Comparison of ENCODE assay signal across 8 mouse cellular contexts in the genomic region with DNA sequence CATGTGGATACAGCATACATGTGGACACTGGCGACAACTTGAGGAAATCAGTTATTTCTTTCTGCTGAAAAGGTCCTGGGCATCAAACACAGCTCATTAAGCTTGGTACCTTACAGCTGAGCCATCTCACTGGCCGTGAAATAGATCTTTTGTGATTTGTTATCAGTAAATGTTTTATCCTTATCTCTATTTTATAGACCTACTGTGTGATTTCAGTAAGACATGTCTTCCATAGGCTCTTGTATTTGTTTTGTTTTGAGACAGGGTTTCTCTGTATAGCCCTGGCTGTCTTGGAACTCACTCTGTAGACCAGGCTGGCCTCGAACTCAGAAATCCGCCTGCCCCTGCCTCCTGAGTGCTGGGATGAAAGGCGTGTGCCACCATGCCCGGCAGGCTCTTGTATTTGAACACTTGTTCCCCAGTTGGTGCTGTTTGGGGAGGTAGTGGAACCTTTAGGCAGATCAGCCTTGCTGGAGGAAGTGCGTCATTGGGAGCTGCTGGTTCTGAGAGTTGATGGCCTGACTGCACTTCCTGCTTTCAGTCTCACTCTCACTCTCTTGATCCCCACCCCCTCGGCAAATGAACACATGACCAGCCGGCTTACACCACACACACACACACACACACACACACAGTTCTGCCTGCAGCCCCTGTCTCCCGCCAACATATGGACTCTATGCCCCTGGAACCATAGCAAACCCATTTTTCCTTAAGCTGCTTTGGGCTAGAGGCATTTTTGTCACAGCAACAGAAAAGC. TPM values are rescaled to one million over a fixed set of nuclear protein-coding genes. Genes with fewer than 3 reads are reported as not detected.
DNase-seq lines count a peak whose midpoint lies in the region; ATAC-seq and TF ChIP-seq lines count a peak whose summit lies in the region.

No protein-coding gene starts in this region.

- no peak for TF ChIP-seq POLR2A in limb, embryonic 14.5 days (IDR thresholded peaks at IDR 0.05; ENCODE audit: borderline replicate concordance, extremely low read depth, insufficient read depth, insufficient read length)

- peak overlapping the region; percentile 47 for H3K4me2 ChIP-seq in embryonic facial prominence, embryonic 12.5 days (replicated peaks)
- H3K4me2 ChIP-seq in limb, embryonic 14.5 days (replicated peaks; ENCODE audit: low read depth, low read length, severe bottlenecking), result peak overlapping the region; percentile 52
- peak overlapping the region; percentile 59 for H3K4me2 ChIP-seq in midbrain, embryonic 14.5 days (ENCODE audit: low read length)

- ATAC-seq in embryonic facial prominence, embryonic 12.5 days (ENCODE audit: insufficient number of reproducible peaks, insufficient read depth, low FRiP score, low TSS enrichment), result 0 out of 2 replicates have a peak, but pooled peaks have one; percentile 36
- peak; percentile 92 for ATAC-seq in hematopoietic stem cell, adult 5-6 weeks (replicated peaks in 1 of 2; ENCODE audit: insufficient read depth in 1 of 2, low FRiP score in 2 of 2, low TSS enrichment in 1 of 2, low read depth in 1 of 2, poor library complexity in 2 of 2, severe bottlenecking in 2 of 2)
- peak; percentile 46; the same call in 1 of the 2 replicates for ATAC-seq in limb, embryonic 14.5 days (ENCODE audit: low FRiP score, low read depth)
- peak; percentile 76 for ATAC-seq in midbrain, embryonic 14.5 days (ENCODE audit: low FRiP score, low TSS enrichment)

- no peaks in the 10 kb centered on the region for H3K9me3 ChIP-seq in embryonic facial prominence, embryonic 12.5 days
- H3K9me3 ChIP-seq in limb, embryonic 14.5 days (ENCODE audit: control insufficient read depth, low read length), result no peaks in the 10 kb centered on the region
- no peaks in the 10 kb centered on the region for H3K9me3 ChIP-seq in midbrain, embryonic 14.5 days (ENCODE audit: control insufficient read depth, low read length)

- WGBS in embryonic facial prominence, embryonic 12.5 days, result 47% methylated on average over 10 of the region's 10 CpGs
- WGBS in limb, embryonic 14.5 days, result 45% methylated on average over 10 of the region's 10 CpGs
- WGBS in midbrain, embryonic 14.5 days, result 48% methylated on average over 10 of the region's 10 CpGs

- H3K27ac ChIP-seq in embryonic facial prominence, embryonic 12.5 days, result no peak overlapping the region
- no peak overlapping the region for H3K27ac ChIP-seq in limb, embryonic 14.5 days (replicated peaks; ENCODE audit: low read depth, low read length)
- peak overlapping the region; percentile 20; the same call in 1 of the 2 replicates for H3K27ac ChIP-seq in midbrain, embryonic 14.5 days (replicated peaks; ENCODE audit: low read depth, low read length)

- no peaks in the 10 kb centered on the region for H3K27me3 ChIP-seq in embryonic facial prominence, embryonic 12.5 days
- no peaks in the 10 kb centered on the region for H3K27me3 ChIP-seq in limb, embryonic 14.5 days (ENCODE audit: control insufficient read depth, insufficient read depth, low read length)
- no peaks in the 10 kb centered on the region for H3K27me3 ChIP-seq in midbrain, embryonic 14.5 days (ENCODE audit: control insufficient read depth, insufficient read depth, low read length)

- peak; percentile 78 for DNase-seq in layer of hippocampus, adult 9-11 months
- no peak for DNase-seq in layer of hippocampus, postnatal 25 days (ENCODE audit: extremely low spot score in 1 of 2, low spot score in 1 of 2)
- DNase-seq in limb, embryonic 14.5 days (ENCODE audit: low spot score), result peak; percentile 27
- DNase-seq in midbrain, embryonic 14.5 days, result peak; percentile 74
- peak; percentile 51 to 52 for DNase-seq in thymus, postnatal 10 days (ENCODE audit: low spot score in 2 of 2)
- DNase-seq in frontal cortex, adult 2 months (ENCODE audit: extremely low spot score in 1 of 2, low spot score in 1 of 2), result no peak

- H3K4me1 ChIP-seq in embryonic facial prominence, embryonic 12.5 days, result no peaks in the 10 kb centered on the region
- H3K4me1 ChIP-seq in limb, embryonic 14.5 days (ENCODE audit: control insufficient read depth, insufficient read depth, low read length), result 0 out of 2 replicates have a peak, but pooled peaks cover 2% of the 10 kb centered on the region
- no peaks in the 10 kb centered on the region for H3K4me1 ChIP-seq in midbrain, embryonic 14.5 days (ENCODE audit: control insufficient read depth, insufficient read depth, low read length)

- peak overlapping the region; percentile 38 for H3K4me3 ChIP-seq in embryonic facial prominence, embryonic 12.5 days
- H3K4me3 ChIP-seq in limb, embryonic 14.5 days (replicated peaks; ENCODE audit: low read length), result peak overlapping the region; percentile 32
- peak overlapping the region; percentile 39 for H3K4me3 ChIP-seq in midbrain, embryonic 14.5 days (replicated peaks; ENCODE audit: low read depth, low read length)

- H3K9ac ChIP-seq in embryonic facial prominence, embryonic 12.5 days, result no peak overlapping the region
- H3K9ac ChIP-seq in limb, embryonic 14.5 days (ENCODE audit: low read depth, low read length, severe bottlenecking), result 0 out of 2 replicates have a peak overlapping the region, but pooled peaks have one; percentile 18
- no peak overlapping the region for H3K9ac ChIP-seq in midbrain, embryonic 14.5 days (replicated peaks; ENCODE audit: low read length)

- H3K36me3 ChIP-seq in embryonic facial prominence, embryonic 12.5 days, result no peaks in the 10 kb centered on the region
- no peaks in the 10 kb centered on the region for H3K36me3 ChIP-seq in limb, embryonic 14.5 days (ENCODE audit: control insufficient read depth, insufficient read depth, low read length)
- no peaks in the 10 kb centered on the region for H3K36me3 ChIP-seq in midbrain, embryonic 14.5 days (ENCODE audit: control insufficient read depth, insufficient read depth, low read length)

RNA-seq across cellular contexts. Expression of a gene that starts 12.5 kb away (rescaled TPM):
- 100 to 1,000 TPM; 227 to 260 TPM for total RNA-seq in layer of hippocampus, postnatal 25 days (2021)
- 660 and 665 TPM in 2 replicates for polyA plus RNA-seq in embryonic facial prominence, embryonic 12.5 days (2016; fragmentation: Nextera tagmentation; extraction: Ambion mirVana)
- 1,452 and 1,675 TPM in 2 replicates for total RNA-seq in hematopoietic stem cell, adult 5-6 weeks (2017)
- polyA plus RNA-seq in limb, embryonic 14.5 days (2012; rRNA removed), result 2,038 and 2,666 TPM in 2 replicates
- 939 and 995 TPM in 2 replicates for polyA plus RNA-seq in limb, embryonic 14.5 days (2014; fragmentation: Nextera tagmentation; extraction: Ambion mirVana)
- 505 and 506 TPM in 2 replicates for polyA plus RNA-seq in midbrain, embryonic 14.5 days (2014; fragmentation: Nextera tagmentation; extraction: Ambion mirVana)
- polyA plus RNA-seq in frontal cortex, adult 2 months (2012; rRNA removed), result 453 and 472 TPM in 2 replicates

RNA-seq across cellular contexts. Expression of a gene that starts 29.5 kb away (rescaled TPM):
- total RNA-seq in layer of hippocampus, postnatal 25 days (2021), result 10 to 100 TPM; 50.1 to 50.4 TPM
- polyA plus RNA-seq in embryonic facial prominence, embryonic 12.5 days (2016; fragmentation: Nextera tagmentation; extraction: Ambion mirVana), result 6.7 and 7.1 TPM in 2 replicates
- total RNA-seq in hematopoietic stem cell, adult 5-6 weeks (2017), result 54.7 and 74.2 TPM in 2 replicates
- 51.5 and 52.4 TPM in 2 replicates for polyA plus RNA-seq in limb, embryonic 14.5 days (2012; rRNA removed)
- 5.5 and 7.0 TPM in 2 replicates for polyA plus RNA-seq in limb, embryonic 14.5 days (2014; fragmentation: Nextera tagmentation; extraction: Ambion mirVana)
- polyA plus RNA-seq in midbrain, embryonic 14.5 days (2014; fragmentation: Nextera tagmentation; extraction: Ambion mirVana), result 6.3 and 8.4 TPM in 2 replicates
- 41.4 and 47.6 TPM in 2 replicates for polyA plus RNA-seq in frontal cortex, adult 2 months (2012; rRNA removed)

RNA-seq across cellular contexts. Expression of a gene that starts 38.3 kb away (rescaled TPM):
- total RNA-seq in layer of hippocampus, postnatal 25 days (2021), result 1 to 10 TPM; 1.6 to 2.1 TPM
- 0.65 and 1.5 TPM in 2 replicates for polyA plus RNA-seq in embryonic facial prominence, embryonic 12.5 days (2016; fragmentation: Nextera tagmentation; extraction: Ambion mirVana)
- total RNA-seq in hematopoietic stem cell, adult 5-6 weeks (2017), result 0.19 and 4.3 TPM in 2 replicates
- 2.6 and 2.9 TPM in 2 replicates for polyA plus RNA-seq in limb, embryonic 14.5 days (2012; rRNA removed)
- polyA plus RNA-seq in limb, embryonic 14.5 days (2014; fragmentation: Nextera tagmentation; extraction: Ambion mirVana), result 1.2 and 2.0 TPM in 2 replicates
- 0.75 and 1.6 TPM in 2 replicates for polyA plus RNA-seq in midbrain, embryonic 14.5 days (2014; fragmentation: Nextera tagmentation; extraction: Ambion mirVana)
- polyA plus RNA-seq in frontal cortex, adult 2 months (2012; rRNA removed), result 3.7 and 4.6 TPM in 2 replicates

RNA-seq across cellular contexts. Expression of a gene that starts 38.8 kb away (rescaled TPM):
- 1 to 10 TPM in 1 of 2 experiments, under 1 TPM in 1; 0.66 to 2.3 TPM for total RNA-seq in layer of hippocampus, postnatal 25 days (2021)
- polyA plus RNA-seq in embryonic facial prominence, embryonic 12.5 days (2016; fragmentation: Nextera tagmentation; extraction: Ambion mirVana), result 6.9 and 7.0 TPM in 2 replicates
- 19.9 and 23.2 TPM in 2 replicates for total RNA-seq in hematopoietic stem cell, adult 5-6 weeks (2017)
- polyA plus RNA-seq in limb, embryonic 14.5 days (2012; rRNA removed), result 42.1 and 55.1 TPM in 2 replicates
- 7.9 and 14.8 TPM in 2 replicates for polyA plus RNA-seq in limb, embryonic 14.5 days (2014; fragmentation: Nextera tagmentation; extraction: Ambion mirVana)
- polyA plus RNA-seq in midbrain, embryonic 14.5 days (2014; fragmentation: Nextera tagmentation; extraction: Ambion mirVana), result 3.2 and 4.5 TPM in 2 replicates
- polyA plus RNA-seq in frontal cortex, adult 2 months (2012; rRNA removed), result 24.1 and 28.7 TPM in 2 replicates

Comparison
In these comparisons a context has a peak if more than half of its experiments do, and no peak if none do; other contexts are left out.
1. DNase-seq: peak in layer of hippocampus, adult 9-11 months (single experiment), limb, embryonic 14.5 days (single experiment), midbrain, embryonic 14.5 days (single experiment) and thymus, postnatal 10 days (2 of 2); none in layer of hippocampus, postnatal 25 days (0 of 2) and frontal cortex, adult 2 months (0 of 2).
2. ATAC-seq: peak in every context shown above with its lines; median percentile 92 in hematopoietic stem cell, adult 5-6 weeks; 76 in midbrain, embryonic 14.5 days; 46 in limb, embryonic 14.5 days; 36 in embryonic facial prominence, embryonic 12.5 days.
3. Peak in every context shown above with its lines, with median percentiles within 50 percentile points of each other: H3K4me2 ChIP-seq and H3K4me3 ChIP-seq.